Mouse (Mus musculus): ENCODE results near the gene Lsp1. TPM values are rescaled to one million over a fixed set of nuclear protein-coding genes. Genes with fewer than 3 reads are reported as not detected.
A peak's percentile ranks its signal among the peaks of the same experiment; 100 is the strongest.

Lsp1 gene
- polyA plus RNA-seq, 1 experiment from 2014 or later = 13.1 TPM

DNA sequence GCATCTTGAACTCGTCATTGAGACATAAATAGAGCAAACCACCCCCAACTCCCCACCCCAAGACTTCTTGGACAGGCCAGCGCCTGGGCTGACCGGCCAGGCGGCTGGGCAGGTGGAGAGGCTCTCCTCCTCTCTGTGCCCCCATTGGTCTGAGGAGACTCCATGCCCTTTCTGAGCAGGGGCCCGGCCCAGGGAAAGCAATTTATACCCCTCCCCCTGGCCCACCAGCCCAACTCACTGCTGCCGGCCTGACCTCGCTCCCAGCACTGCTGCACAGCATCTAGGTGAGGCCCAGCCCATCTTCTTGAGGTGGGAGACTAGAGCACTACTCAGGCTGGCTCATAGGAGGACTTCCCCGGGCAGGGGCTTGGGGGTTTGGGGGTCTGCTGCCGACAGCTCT is 19.0 kb upstream of the Lsp1 start, which contains the start of gene Tnni2:
Gene Tnni2 (plus strand): TSS at position 224 of the 400 bp plus-strand sequence.
- 0 out of 2 replicates have a peak within 1 kb of the TSS, but pooled peaks have one; percentile 12 for H3K9ac ChIP-seq (ENCODE audit: low read length)
- no peak within 1 kb of the TSS for H3K4me3 ChIP-seq (ENCODE audit: low read depth, low read length)
- no peak for DNase-seq (ENCODE audit: low spot score, missing footprints)
- ATAC-seq (ENCODE audit: low FRiP score) = no peak
- H3K27ac ChIP-seq (ENCODE audit: low read depth, low read length) = no peak within 1 kb of the TSS
- 82% methylated on average over 9 of the region's 9 CpGs for WGBS
- no peaks in the 10 kb centered on the region for H3K36me3 ChIP-seq (ENCODE audit: control insufficient read depth, insufficient read depth, low read length)
- no peak within 1 kb of the TSS for H3K4me2 ChIP-seq
- H3K4me1 ChIP-seq (ENCODE audit: control insufficient read depth, insufficient read depth, low read length) = no peaks in the 10 kb centered on the region
- no peaks in the 10 kb centered on the region for H3K9me3 ChIP-seq (ENCODE audit: control insufficient read depth, low read length)
- no peaks in the 10 kb centered on the region for H3K27me3 ChIP-seq (ENCODE audit: control insufficient read depth, insufficient read depth, low read length)

DNA sequence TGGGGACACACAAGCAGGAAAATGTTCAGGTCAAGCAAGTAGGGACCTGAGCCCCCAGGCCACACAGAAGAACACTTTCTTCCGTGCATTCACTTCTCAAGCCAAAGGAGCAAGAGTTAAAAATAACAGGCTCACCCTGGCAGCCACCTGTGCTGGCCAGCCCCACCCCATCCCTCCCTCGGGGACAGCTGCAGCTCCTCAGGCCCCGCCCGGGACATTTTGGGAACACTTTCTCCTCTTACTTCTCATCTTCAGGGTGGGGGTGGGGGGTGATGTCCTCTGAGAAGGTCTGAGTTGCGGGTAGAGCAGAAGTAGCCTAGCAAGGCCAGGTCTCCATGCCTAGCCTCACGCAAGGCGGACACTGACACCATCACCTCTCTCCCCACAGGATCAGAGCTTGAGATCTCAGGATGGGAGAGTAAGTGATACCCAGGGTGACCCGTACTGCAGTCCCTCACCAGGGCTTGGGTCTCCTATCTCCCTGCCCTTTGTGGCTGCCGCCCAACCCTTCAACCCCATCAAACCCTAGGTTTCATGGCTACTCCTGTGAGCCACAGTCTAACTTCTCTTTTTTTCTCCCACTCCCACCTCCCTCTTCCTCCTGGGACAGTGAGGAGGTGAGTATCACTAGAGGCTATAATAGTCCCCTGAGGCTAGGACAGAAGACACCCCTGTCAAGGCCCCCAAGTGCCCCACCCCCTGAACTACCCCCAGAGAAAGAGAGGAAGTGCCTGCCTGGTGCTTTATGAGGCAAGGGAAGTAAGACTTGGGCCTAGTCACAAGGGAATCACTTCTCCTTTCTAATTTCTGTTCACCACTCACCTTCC is 18.3 kb upstream of the Lsp1 start:
- Histone ChIP-seq H3K4me3 (ENCODE audit: low read depth, low read length) (no peak overlapping the region), H3K4me1 (ENCODE audit: control insufficient read depth, insufficient read depth, low read length) (no peaks in the 10 kb centered on the region), H3K27me3 (ENCODE audit: control insufficient read depth, insufficient read depth, low read length) (no peaks in the 10 kb centered on the region), H3K36me3 (ENCODE audit: control insufficient read depth, insufficient read depth, low read length) (no peaks in the 10 kb centered on the region), H3K4me2 (no peak overlapping the region), H3K9me3 (ENCODE audit: control insufficient read depth, low read length) (no peaks in the 10 kb centered on the region), H3K9ac (ENCODE audit: low read length) (no peak overlapping the region), H3K27ac (ENCODE audit: low read depth, low read length) (no peak overlapping the region)
- ATAC-seq (ENCODE audit: low FRiP score) = no peak
- DNase-seq (ENCODE audit: low spot score, missing footprints) = no peak
- WGBS = 77% methylated on average over 9 of the region's 9 CpGs

DNA sequence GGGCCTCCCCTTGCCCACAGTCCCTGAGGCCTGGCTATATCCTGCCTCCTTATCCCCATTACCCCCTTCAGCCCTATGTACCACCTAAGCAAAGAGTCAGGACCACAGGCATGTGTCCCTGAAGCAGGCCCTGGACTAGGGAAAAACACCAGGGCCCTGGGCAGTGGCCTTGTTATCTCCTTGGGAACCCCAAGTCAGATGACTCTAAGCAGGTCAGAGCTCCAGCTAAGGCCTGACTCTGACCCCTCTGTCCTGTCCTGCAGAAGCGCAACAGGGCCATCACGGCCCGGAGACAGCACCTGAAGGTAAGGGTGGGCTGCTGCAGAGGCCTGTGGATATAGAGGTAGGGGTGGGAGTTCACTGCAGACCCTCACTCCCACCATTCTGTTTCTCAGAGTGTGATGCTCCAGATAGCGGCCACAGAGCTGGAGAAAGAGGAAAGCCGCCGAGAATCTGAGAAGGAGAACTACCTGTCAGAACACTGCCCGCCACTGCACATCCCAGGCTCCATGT is 17.6 kb upstream of the Lsp1 start:
- H3K4me2 ChIP-seq = no peak overlapping the region
- H3K27me3 ChIP-seq (ENCODE audit: control insufficient read depth, insufficient read depth, low read length) = no peaks in the 10 kb centered on the region
- no peaks in the 10 kb centered on the region for H3K4me1 ChIP-seq (ENCODE audit: control insufficient read depth, insufficient read depth, low read length)
- H3K9ac ChIP-seq (ENCODE audit: low read length) = no peak overlapping the region
- DNase-seq (ENCODE audit: low spot score, missing footprints) (no peak), ATAC-seq (ENCODE audit: low FRiP score) (no peak)
- H3K27ac ChIP-seq (ENCODE audit: low read depth, low read length) = no peak overlapping the region
- 91% methylated on average over 7 of the region's 7 CpGs for WGBS
- no peaks in the 10 kb centered on the region for H3K9me3 ChIP-seq (ENCODE audit: control insufficient read depth, low read length)
- H3K36me3 ChIP-seq (ENCODE audit: control insufficient read depth, insufficient read depth, low read length) = no peaks in the 10 kb centered on the region
- H3K4me3 ChIP-seq (ENCODE audit: low read depth, low read length) = no peak overlapping the region

DNA sequence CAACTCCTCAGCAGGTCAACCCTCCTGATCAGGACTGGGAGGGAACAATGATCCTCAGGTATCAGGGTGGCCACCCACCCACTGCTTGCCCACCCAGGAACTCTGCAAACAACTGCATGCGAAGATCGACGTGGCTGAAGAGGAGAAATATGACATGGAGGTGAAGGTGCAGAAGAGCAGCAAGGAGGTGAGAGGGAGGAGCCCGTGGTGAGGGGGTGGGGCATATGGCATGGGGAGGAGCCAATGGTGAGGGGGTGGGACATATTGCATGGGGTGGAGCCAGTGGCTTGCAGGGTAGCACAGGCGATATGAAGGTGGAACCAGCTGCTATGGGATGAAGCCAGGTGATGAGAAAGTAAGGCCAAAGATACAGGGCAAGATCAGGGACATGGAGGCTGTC is 17.1 kb upstream of the Lsp1 start:
- ATAC-seq (ENCODE audit: low FRiP score) = no peak
- Histone ChIP-seq H3K4me2 (no peak overlapping the region), H3K27me3 (ENCODE audit: control insufficient read depth, insufficient read depth, low read length) (no peaks in the 10 kb centered on the region), H3K4me3 (ENCODE audit: low read depth, low read length) (no peak overlapping the region), H3K27ac (ENCODE audit: low read depth, low read length) (no peak overlapping the region), H3K36me3 (ENCODE audit: control insufficient read depth, insufficient read depth, low read length) (no peaks in the 10 kb centered on the region), H3K9ac (ENCODE audit: low read length) (no peak overlapping the region), H3K9me3 (ENCODE audit: control insufficient read depth, low read length) (no peaks in the 10 kb centered on the region), H3K4me1 (ENCODE audit: control insufficient read depth, insufficient read depth, low read length) (no peaks in the 10 kb centered on the region)
- DNase-seq (ENCODE audit: low spot score, missing footprints) = no peak
- WGBS = 86% methylated on average over 5 of the region's 5 CpGs

DNA sequence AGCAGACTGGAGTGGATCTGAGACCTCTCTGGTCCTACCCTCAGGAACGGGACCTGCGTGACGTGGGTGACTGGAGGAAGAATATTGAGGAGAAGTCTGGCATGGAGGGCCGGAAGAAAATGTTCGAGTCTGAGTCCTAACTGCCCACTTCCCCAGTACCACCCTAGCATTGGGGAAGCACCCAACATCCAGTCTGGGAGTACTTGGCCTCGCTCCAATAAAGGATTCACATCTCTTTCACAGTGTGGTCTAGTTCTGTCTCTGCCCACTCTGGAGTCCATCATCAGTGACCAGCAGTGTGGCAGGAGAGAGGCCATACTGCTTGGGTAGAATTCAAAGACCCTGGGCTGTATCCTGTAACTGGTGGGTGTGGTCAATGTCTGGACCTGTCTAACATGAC is 16.4 kb upstream of the Lsp1 start:
- no peak for ATAC-seq (ENCODE audit: low FRiP score)
- Histone ChIP-seq H3K9me3 (ENCODE audit: control insufficient read depth, low read length) (no peaks in the 10 kb centered on the region), H3K4me1 (ENCODE audit: control insufficient read depth, insufficient read depth, low read length) (no peaks in the 10 kb centered on the region), H3K27ac (ENCODE audit: low read depth, low read length) (no peak overlapping the region), H3K36me3 (ENCODE audit: control insufficient read depth, insufficient read depth, low read length) (no peaks in the 10 kb centered on the region), H3K27me3 (ENCODE audit: control insufficient read depth, insufficient read depth, low read length) (no peaks in the 10 kb centered on the region), H3K4me2 (no peak overlapping the region), H3K4me3 (ENCODE audit: low read depth, low read length) (no peak overlapping the region), H3K9ac (ENCODE audit: low read length) (no peak overlapping the region)
- no peak for DNase-seq (ENCODE audit: low spot score, missing footprints)
- WGBS = 88% methylated on average over 6 of the region's 6 CpGs

DNA sequence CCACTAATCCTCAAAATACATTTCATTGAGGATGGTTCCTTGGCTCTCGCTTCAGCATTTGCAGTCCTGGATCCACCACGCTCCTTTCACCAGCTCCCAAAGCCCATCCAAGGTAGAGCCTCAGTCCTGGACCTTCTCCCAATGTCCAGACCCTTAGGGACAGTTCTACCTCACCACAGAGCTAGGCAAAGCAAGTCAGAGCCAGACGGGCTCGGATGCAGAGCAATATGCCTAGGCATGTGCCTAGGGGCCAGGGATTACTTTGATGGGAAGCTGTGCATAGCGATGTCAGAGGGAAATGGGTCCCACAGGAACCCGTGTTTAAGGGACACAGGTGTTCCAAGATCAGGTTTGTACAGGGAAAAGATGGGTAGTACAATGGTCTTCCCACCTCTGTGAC is 15.3 kb upstream of the Lsp1 start:
- no peaks in the 10 kb centered on the region for H3K4me1 ChIP-seq (ENCODE audit: control insufficient read depth, insufficient read depth, low read length)
- no peaks in the 10 kb centered on the region for H3K9me3 ChIP-seq (ENCODE audit: control insufficient read depth, low read length)
- DNase-seq (ENCODE audit: low spot score, missing footprints) (no peak), ATAC-seq (ENCODE audit: low FRiP score) (no peak)
- no peaks in the 10 kb centered on the region for H3K36me3 ChIP-seq (ENCODE audit: control insufficient read depth, insufficient read depth, low read length)
- H3K27ac ChIP-seq (ENCODE audit: low read depth, low read length) = no peak overlapping the region
- no peak overlapping the region for H3K9ac ChIP-seq (ENCODE audit: low read length)
- no peaks in the 10 kb centered on the region for H3K27me3 ChIP-seq (ENCODE audit: control insufficient read depth, insufficient read depth, low read length)
- no peak overlapping the region for H3K4me2 ChIP-seq
- no peak overlapping the region for H3K4me3 ChIP-seq (ENCODE audit: low read depth, low read length)
- 91% methylated on average over 6 of the region's 6 CpGs for WGBS

DNA sequence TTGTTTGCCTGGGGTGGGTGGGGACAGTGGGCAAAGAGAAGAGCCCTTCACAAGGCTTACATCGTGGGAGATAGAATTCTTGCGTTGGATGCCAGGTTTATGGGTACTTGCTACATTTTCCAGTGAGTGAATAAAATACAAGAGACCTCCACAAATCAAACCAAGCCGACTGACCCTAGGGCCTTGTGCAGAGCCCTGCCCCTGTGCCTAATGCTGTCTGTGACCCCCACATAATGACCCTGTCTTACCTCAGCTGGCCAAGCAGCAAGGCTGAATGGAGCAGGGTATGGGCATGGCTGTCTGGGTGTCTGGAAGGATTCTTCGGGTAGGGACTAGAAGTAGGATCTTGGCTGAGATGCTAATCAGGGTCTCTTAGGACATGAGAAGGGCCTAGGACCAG is 14.3 kb upstream of the Lsp1 start:
- no peak overlapping the region for H3K27ac ChIP-seq (ENCODE audit: low read depth, low read length)
- no peaks in the 10 kb centered on the region for H3K4me1 ChIP-seq (ENCODE audit: control insufficient read depth, insufficient read depth, low read length)
- no peak overlapping the region for H3K4me2 ChIP-seq
- no peaks in the 10 kb centered on the region for H3K9me3 ChIP-seq (ENCODE audit: control insufficient read depth, low read length)
- ATAC-seq (ENCODE audit: low FRiP score) (no peak), DNase-seq (ENCODE audit: low spot score, missing footprints) (no peak)
- H3K9ac ChIP-seq (ENCODE audit: low read length) = no peak overlapping the region
- no peaks in the 10 kb centered on the region for H3K36me3 ChIP-seq (ENCODE audit: control insufficient read depth, insufficient read depth, low read length)
- H3K4me3 ChIP-seq (ENCODE audit: low read depth, low read length) = no peak overlapping the region
- WGBS = 93% methylated on average over 4 of the region's 4 CpGs
- H3K27me3 ChIP-seq (ENCODE audit: control insufficient read depth, insufficient read depth, low read length) = no peaks in the 10 kb centered on the region

DNA sequence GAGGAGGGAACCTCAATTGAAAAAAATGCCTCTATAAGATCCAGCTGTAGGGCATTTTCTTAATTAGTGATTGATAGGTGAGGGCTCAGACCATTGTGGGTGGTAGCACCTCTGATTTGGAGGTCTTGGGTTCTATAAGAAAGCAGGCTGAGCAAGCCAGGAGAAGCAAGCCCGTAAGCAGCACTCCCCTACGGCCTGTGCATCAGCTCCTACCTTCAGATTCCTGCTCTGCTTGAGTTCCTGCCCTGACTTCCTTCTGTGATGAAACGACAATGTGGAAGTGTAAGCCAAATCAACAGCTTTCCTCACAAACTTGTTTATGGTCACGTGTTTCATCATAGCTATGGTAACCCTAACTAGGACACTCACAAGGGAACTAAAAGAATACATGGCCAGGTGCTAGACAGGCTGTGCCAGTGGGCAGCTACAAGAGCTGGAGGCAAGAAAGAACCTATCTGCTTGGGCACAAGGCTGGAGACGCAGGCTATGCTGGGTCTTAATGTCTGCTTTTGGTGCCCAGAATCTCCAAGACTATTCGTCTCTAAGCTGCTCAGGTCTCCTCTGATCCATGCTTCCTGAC is 11.5 kb upstream of the Lsp1 start:
- no peaks in the 10 kb centered on the region for H3K4me1 ChIP-seq (ENCODE audit: control insufficient read depth, insufficient read depth, low read length)
- no peaks in the 10 kb centered on the region for H3K27me3 ChIP-seq (ENCODE audit: control insufficient read depth, insufficient read depth, low read length)
- H3K36me3 ChIP-seq (ENCODE audit: control insufficient read depth, insufficient read depth, low read length) = no peaks in the 10 kb centered on the region
- H3K4me3 ChIP-seq (ENCODE audit: low read depth, low read length) = no peak overlapping the region
- H3K27ac ChIP-seq (ENCODE audit: low read depth, low read length) = no peak overlapping the region
- no peaks in the 10 kb centered on the region for H3K9me3 ChIP-seq (ENCODE audit: control insufficient read depth, low read length)
- DNase-seq (ENCODE audit: low spot score, missing footprints) (no peak), ATAC-seq (ENCODE audit: low FRiP score) (no peak)
- H3K4me2 ChIP-seq = no peak overlapping the region
- no peak overlapping the region for H3K9ac ChIP-seq (ENCODE audit: low read length)
- WGBS = 78% methylated on average over 6 of the region's 6 CpGs

DNA sequence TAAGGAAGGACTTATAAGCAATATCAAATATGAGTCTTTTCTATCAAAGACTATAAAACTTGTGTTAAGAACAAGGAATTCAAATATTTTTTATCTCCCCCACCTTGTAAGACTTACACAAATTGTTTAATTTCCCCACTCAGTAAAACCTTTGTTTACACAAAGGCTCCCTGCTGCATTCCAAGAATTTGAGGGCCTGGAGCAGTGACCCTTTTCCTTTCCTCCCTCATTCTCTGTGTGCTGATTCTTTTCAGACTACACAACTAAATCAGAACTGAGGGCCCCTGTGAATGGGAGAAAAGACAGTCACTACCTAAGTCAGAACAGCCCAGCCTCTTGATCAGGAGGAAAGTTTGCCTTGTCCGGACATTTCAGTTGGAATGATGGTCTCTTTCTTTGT is 5.9 kb upstream of the Lsp1 start:
- no peak overlapping the region; the same call in 1 of the 2 replicates for H3K27ac ChIP-seq (ENCODE audit: low read depth, low read length)
- no peaks in the 10 kb centered on the region for H3K36me3 ChIP-seq (ENCODE audit: control insufficient read depth, insufficient read depth, low read length)
- H3K4me1 ChIP-seq (ENCODE audit: control insufficient read depth, insufficient read depth, low read length) = peaks cover 7% of the 10 kb centered on the region; the same call in 1 of the 2 replicates
- WGBS = 10% methylated on average over 1 of the region's 1 CpGs
- no peaks in the 10 kb centered on the region for H3K27me3 ChIP-seq (ENCODE audit: control insufficient read depth, insufficient read depth, low read length)
- no peak for ATAC-seq (ENCODE audit: low FRiP score)
- no peak overlapping the region for H3K4me2 ChIP-seq
- no peaks in the 10 kb centered on the region for H3K9me3 ChIP-seq (ENCODE audit: control insufficient read depth, low read length)
- no peak overlapping the region for H3K4me3 ChIP-seq (ENCODE audit: low read depth, low read length)
- DNase-seq (ENCODE audit: low spot score, missing footprints) = peak; percentile 79
- H3K9ac ChIP-seq (ENCODE audit: low read length) = no peak overlapping the region; the same call in 1 of the 2 replicates

Measured in midbrain, embryonic 11.5 days (tissue).